Mouse (Mus musculus): ENCODE results near the gene Vmn1r177. TPM values are rescaled to one million over a fixed set of nuclear protein-coding genes. Genes with fewer than 3 reads are reported as not detected.
"Not testable (repeated sequence)": the region's sequence is repeated elsewhere in the genome, so short reads cannot be mapped to it uniquely, and the experiment has no call there.

The Vmn1r177 gene
- not detected in 2 replicates for polyA plus RNA-seq (2015; fragmentation: Nextera tagmentation; extraction: Ambion mirVana)

GRCm38 (mm10) chr7:23866349-23866748 is at the start of gene Vmn1r177:
Gene Vmn1r177, minus strand, starts transcription at chr7:23866449.
- not testable (repeated sequence) for H3K36me3 ChIP-seq (replicated peaks); H3K4me3 ChIP-seq; H3K9ac ChIP-seq; H3K4me1 ChIP-seq; H3K27ac ChIP-seq; ATAC-seq (replicated peaks); H3K4me2 ChIP-seq; H3K9me3 ChIP-seq; H3K27me3 ChIP-seq (replicated peaks)
- 11% methylated on average over 1 of the region's 1 CpGs for WGBS

- Histone ChIP-seq H3K4me2 (no peak within 1 kb of the TSS), H3K4me1 (no peaks in the 10 kb centered on the region), H3K9me3 (peaks cover 21% of the 10 kb centered on the region), H3K4me3 (no peak within 1 kb of the TSS), H3K27ac (no peak within 1 kb of the TSS), H3K27me3 (replicated peaks) (no peaks in the 10 kb centered on the region), H3K9ac (no peak within 1 kb of the TSS), H3K36me3 (replicated peaks) (no peaks in the 10 kb centered on the region)
- ATAC-seq (replicated peaks): no peak
- WGBS: 75% methylated on average over 1 of the region's 1 CpGs
These were observed 25.5 kb upstream of the Vmn1r177 start, which contains the start of gene Vmn1r178 for GRCm38 (mm10) chr7:23891709-23892108. Gene Vmn1r178, plus strand, starts transcription at chr7:23892009.

DNA sequence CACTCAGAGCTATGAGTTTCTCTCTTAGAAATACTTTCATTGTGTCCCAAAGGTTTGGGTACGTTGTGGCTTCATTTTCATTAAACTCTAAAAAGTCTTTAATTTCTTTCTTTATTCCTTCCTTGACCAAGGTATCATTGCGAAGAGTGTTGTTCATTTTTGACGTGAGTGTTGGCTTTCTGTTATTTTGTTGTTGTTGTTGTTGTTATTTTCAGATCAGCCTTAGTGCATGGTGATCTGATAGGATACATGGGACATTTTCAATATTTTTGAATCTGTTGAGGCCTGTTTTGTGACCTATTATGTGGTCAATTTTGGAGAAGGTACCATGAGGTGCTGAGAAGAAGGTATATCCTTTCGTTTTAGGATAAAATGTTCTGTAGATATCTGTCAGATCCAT is 10.7 kb upstream of the Vmn1r177 start:
- H3K4me1 ChIP-seq; H3K27me3 ChIP-seq (replicated peaks); H3K4me2 ChIP-seq; H3K9ac ChIP-seq; H3K27ac ChIP-seq; H3K4me3 ChIP-seq; H3K9me3 ChIP-seq; ATAC-seq (replicated peaks); H3K36me3 ChIP-seq (replicated peaks): not testable (repeated sequence)
- 72% methylated on average over 4 of the region's 4 CpGs for WGBS

- not testable (repeated sequence) for H3K4me1 ChIP-seq; H3K9ac ChIP-seq; H3K36me3 ChIP-seq (replicated peaks); H3K9me3 ChIP-seq; H3K4me3 ChIP-seq; H3K27ac ChIP-seq; ATAC-seq (replicated peaks); H3K27me3 ChIP-seq (replicated peaks); H3K4me2 ChIP-seq
- no CpG with 5 or more reads among the region's 1 CpGs for WGBS
These were observed 29.0 kb downstream of the Vmn1r177 start, which contains the start of gene Vmn1r176 for GRCm38 (mm10) chr7:23837272-23837671. Gene Vmn1r176, minus strand, starts transcription at chr7:23837372.

Other genes with a start within 250 kb of the Vmn1r177 start
- not detected in 2 replicates for gene Vmn1r171, start 235.7 kb downstream of the Vmn1r177 start, polyA plus RNA-seq (2015; fragmentation: Nextera tagmentation; extraction: Ambion mirVana)
- gene Vmn1r172, start 208.1 kb downstream of the Vmn1r177 start, polyA plus RNA-seq (2015; fragmentation: Nextera tagmentation; extraction: Ambion mirVana): not detected in 2 replicates
- not detected in 2 replicates for gene Vmn1r173, start 165.7 kb downstream of the Vmn1r177 start, polyA plus RNA-seq (2015; fragmentation: Nextera tagmentation; extraction: Ambion mirVana)
- gene Vmn1r174, start 114.2 kb downstream of the Vmn1r177 start, polyA plus RNA-seq (2015; fragmentation: Nextera tagmentation; extraction: Ambion mirVana): not detected in 2 replicates
- not detected in 2 replicates for gene Vmn1r175, start 55.8 kb downstream of the Vmn1r177 start, polyA plus RNA-seq (2015; fragmentation: Nextera tagmentation; extraction: Ambion mirVana)
- not detected in 2 replicates for gene Vmn1r176, start 29.1 kb downstream of the Vmn1r177 start, polyA plus RNA-seq (2015; fragmentation: Nextera tagmentation; extraction: Ambion mirVana)
- not detected in 2 replicates for gene Vmn1r178, start 25.6 kb upstream of the Vmn1r177 start, polyA plus RNA-seq (2015; fragmentation: Nextera tagmentation; extraction: Ambion mirVana)
- gene Vmn1r179, start 60.5 kb upstream of the Vmn1r177 start, polyA plus RNA-seq (2015; fragmentation: Nextera tagmentation; extraction: Ambion mirVana): not detected in 2 replicates
- gene Vmn1r180, start 84.2 kb upstream of the Vmn1r177 start, polyA plus RNA-seq (2015; fragmentation: Nextera tagmentation; extraction: Ambion mirVana): not detected in 2 replicates
- not detected in 2 replicates for gene Vmn1r181, start 108.2 kb upstream of the Vmn1r177 start, polyA plus RNA-seq (2015; fragmentation: Nextera tagmentation; extraction: Ambion mirVana)
- gene V1rd19, start 135.2 kb upstream of the Vmn1r177 start, polyA plus RNA-seq (2015; fragmentation: Nextera tagmentation; extraction: Ambion mirVana): not detected in 2 replicates
- 0.01 TPM in 1 of 2 replicates, not detected in the other for gene Vmn1r183, start 186.8 kb upstream of the Vmn1r177 start, polyA plus RNA-seq (2015; fragmentation: Nextera tagmentation; extraction: Ambion mirVana)
- 40.1 and 44.1 TPM in 2 replicates for gene Zfp180, start 215.5 kb upstream of the Vmn1r177 start, polyA plus RNA-seq (2015; fragmentation: Nextera tagmentation; extraction: Ambion mirVana)
- 11.3 TPM in 2 replicates for gene Zfp112, start 245.9 kb upstream of the Vmn1r177 start, polyA plus RNA-seq (2015; fragmentation: Nextera tagmentation; extraction: Ambion mirVana)

Data from midbrain, embryonic 15.5 days (tissue).